Mouse (Mus musculus) C2C12 (cell line): Measurements from ENCODE around the gene Lgmn.

Source experiments
- CTCF ChIP-seq: IDR thresholded peaks from one replicate; pipeline ENCODE4 v1.5.1; 2011; ENCODE audit not compliant: control insufficient read depth, insufficient read depth, insufficient read length
- FOSL1 ChIP-seq: IDR thresholded peaks from one replicate; pipeline ENCODE4 v1.8.0; 2011; ENCODE audit warnings: mild to moderate bottlenecking, low read length; ENCODE audit not compliant: poor library complexity, insufficient read depth, severe bottlenecking
- MYOD1 ChIP-seq: IDR thresholded peaks from one replicate; pipeline ENCODE4 v1.6.1; 2011; ENCODE audit warnings: low read depth; ENCODE audit not compliant: control insufficient read depth, insufficient read length
- USF1 ChIP-seq: IDR thresholded peaks from one replicate; pipeline ENCODE4 v1.6.1; 2011; ENCODE audit warnings: low read depth, mild to moderate bottlenecking, control low read depth, moderate library complexity

DNA sequence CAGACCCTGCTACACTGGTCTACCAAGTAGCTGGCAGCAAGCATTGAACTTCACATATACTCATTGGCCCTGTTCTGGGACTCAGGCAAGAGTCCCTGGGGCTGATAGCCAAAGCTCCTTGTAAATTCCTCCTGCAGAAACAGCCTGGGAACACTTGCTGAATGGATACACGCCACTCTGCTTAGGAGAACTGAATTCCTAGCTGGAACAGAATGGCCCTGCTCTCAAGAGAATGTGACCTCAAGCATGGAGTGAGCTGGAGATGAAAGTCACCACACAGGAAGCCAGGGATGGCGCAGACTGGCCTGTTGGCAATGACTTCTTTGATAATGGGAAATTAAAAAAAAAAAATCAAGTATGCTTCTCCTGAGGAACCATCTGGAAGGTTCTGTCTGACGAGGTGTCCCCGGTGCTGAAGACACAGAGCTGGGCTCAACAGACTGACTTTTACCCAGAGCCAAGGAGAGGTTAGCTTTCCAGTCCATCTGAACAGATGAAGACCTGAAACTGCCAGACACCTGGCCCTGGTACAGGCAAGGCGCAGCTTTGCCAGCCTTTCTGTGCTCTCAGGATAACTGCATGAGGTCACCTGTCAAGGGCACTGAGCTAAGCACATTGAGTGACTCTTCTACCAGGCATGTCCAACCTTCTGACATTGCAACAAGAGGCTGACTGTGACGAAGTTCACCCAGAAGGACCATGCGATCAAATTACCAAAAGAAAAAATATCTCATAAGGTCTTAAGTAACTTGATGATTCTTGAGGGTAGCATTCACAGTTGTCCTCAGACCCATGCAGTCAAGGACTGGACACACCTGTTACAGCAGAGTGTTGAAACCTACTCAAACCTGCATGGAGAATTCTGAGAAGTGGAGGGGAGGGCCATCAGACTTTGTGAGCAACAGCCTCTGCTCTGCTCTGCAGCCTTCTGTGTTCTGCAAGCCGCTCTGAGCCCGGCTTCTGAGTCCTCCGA, 78.1 kb downstream of the Lgmn start:
- no peak for TF ChIP-seq CTCF
- TF ChIP-seq FOSL1 = no peak
- no peak for TF ChIP-seq USF1
- TF ChIP-seq MYOD1 = no peak
